ENCODE assay signal across 8 mouse cellular contexts in the genomic region with DNA sequence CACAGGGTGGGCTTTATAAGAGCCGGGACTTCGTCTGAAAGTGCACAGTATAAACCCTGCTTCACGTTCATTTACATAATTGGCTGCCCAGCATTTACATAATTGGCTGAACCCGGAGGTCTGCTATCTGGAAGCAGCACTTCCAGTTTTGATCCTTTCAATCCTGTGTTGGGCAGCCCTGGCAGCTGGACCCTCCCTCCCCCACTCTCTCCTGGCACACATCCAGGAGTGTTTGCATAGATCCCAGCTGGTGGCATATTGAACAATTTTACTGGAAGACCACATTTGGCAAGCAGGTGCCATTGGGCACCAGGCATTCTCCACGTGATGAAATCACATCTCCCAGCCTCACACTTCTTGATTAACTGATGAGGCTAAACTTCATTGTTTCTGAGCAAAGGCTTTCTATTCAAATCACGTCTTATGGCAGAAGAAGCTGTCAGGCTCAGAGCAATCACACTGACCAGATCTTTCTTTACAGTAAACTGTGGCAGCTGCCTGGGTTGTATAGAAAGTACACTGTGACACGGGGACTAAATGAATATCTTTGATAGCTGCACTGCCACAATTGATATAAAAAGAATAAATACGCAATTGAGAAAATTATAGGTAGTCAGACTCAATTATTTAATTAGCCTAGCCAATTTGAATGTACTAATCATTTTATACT. TPM values are rescaled to one million over a fixed set of nuclear protein-coding genes. Genes with fewer than 3 reads are reported as not detected.
DNase-seq lines count a peak whose midpoint lies in the region; ATAC-seq and TF ChIP-seq lines count a peak whose summit lies in the region.

No protein-coding gene starts in this region.

- H3K27ac ChIP-seq in forebrain, embryonic 11.5 days (ENCODE audit: low read depth, low read length) = peak overlapping the region; percentile 88
- no peak overlapping the region for H3K27ac ChIP-seq in kidney, adult 2 months (ENCODE audit: insufficient read depth, low read depth, low read length)

- ATAC-seq in forebrain, embryonic 11.5 days (replicated peaks; ENCODE audit: low FRiP score) = peak; percentile 98
- ATAC-seq in erythroid progenitor cell, adult 5-6 weeks (replicated peaks; ENCODE audit: low FRiP score, poor library complexity, severe bottlenecking) = no peak

- H3K9me3 ChIP-seq in forebrain, embryonic 11.5 days (ENCODE audit: control insufficient read depth, low read length) = no peaks in the 10 kb centered on the region

- peaks cover 4% of the 10 kb centered on the region; the same call in 1 of the 2 replicates for H3K4me1 ChIP-seq in forebrain, embryonic 11.5 days (replicated peaks; ENCODE audit: control insufficient read depth, insufficient read depth, low read length)
- H3K4me1 ChIP-seq in kidney, adult 2 months (ENCODE audit: control insufficient read depth, insufficient read depth, low read length) = peaks cover 3% of the 10 kb centered on the region; the same call in 1 of the 2 replicates

- H3K4me3 ChIP-seq in forebrain, embryonic 11.5 days (ENCODE audit: low read depth, low read length) = no peak overlapping the region
- peak overlapping the region; percentile 8; the same call in 1 of the 2 replicates for H3K4me3 ChIP-seq in kidney, adult 2 months (ENCODE audit: insufficient read depth, low read depth, low read length)

- no peak for TF ChIP-seq CTCF in kidney, adult 2 months (conservative IDR thresholded peaks at IDR 0.05; ENCODE audit: insufficient read depth, insufficient read length, low read depth, low read length)

- WGBS in forebrain, embryonic 11.5 days = 13% methylated on average over 8 of the region's 8 CpGs
- 31% methylated on average over 8 of the region's 8 CpGs for WGBS in kidney, adult 2 months

- intact Hi-C loops in left cerebral cortex, postnatal 14 days (cut with DNase I) = no loop called here

- peak overlapping the region; percentile 19; the same call in 1 of the 2 replicates for H3K4me2 ChIP-seq in forebrain, embryonic 11.5 days (ENCODE audit: low read depth, low read length, severe bottlenecking)

- DNase-seq in adrenal gland, postnatal 14 days = peak; percentile 15
- DNase-seq in adrenal gland, postnatal 4 days (ENCODE audit: low spot score in 2 of 2) = no peak
- peak; percentile 94 for DNase-seq in Muller cell, postnatal 12 days (ENCODE audit: inconsistent ontology term)
- peak; percentile 95 for DNase-seq in forebrain, embryonic 11.5 days (ENCODE audit: low spot score)
- peak; percentile 44 for DNase-seq in kidney, adult 2 months
- DNase-seq in left cerebral cortex, postnatal 14 days (ENCODE audit: low spot score in 2 of 2) = peak; percentile 68
- DNase-seq in right cerebral cortex, postnatal 10 days (ENCODE audit: low spot score in 2 of 2) = peak; percentile 84 to 90

- no peak overlapping the region for H3K9ac ChIP-seq in forebrain, embryonic 11.5 days (ENCODE audit: low read length)

- H3K27me3 ChIP-seq in forebrain, embryonic 11.5 days (ENCODE audit: control insufficient read depth, insufficient read depth, low read length) = no peaks in the 10 kb centered on the region
- H3K27me3 ChIP-seq in kidney, adult 2 months (replicated peaks; ENCODE audit: control insufficient read depth, insufficient read depth, low read length) = no peaks in the 10 kb centered on the region

- no peak for TF ChIP-seq POLR2A in kidney, adult 2 months (IDR thresholded peaks at IDR 0.05; ENCODE audit: low read depth, low read length)

- H3K36me3 ChIP-seq in forebrain, embryonic 11.5 days (ENCODE audit: control insufficient read depth, insufficient read depth, low read length) = no peaks in the 10 kb centered on the region
- H3K36me3 ChIP-seq in kidney, adult 2 months (ENCODE audit: control insufficient read depth, insufficient read depth, low read length) = no peaks in the 10 kb centered on the region

RNA-seq across cellular contexts. Expression of a gene that starts 48.0 kb away (rescaled TPM):
- 54.6 and 56.0 TPM in 2 replicates for total RNA-seq in adrenal gland, postnatal 14 days (2021)
- 10 to 100 TPM; 42.6 to 49.3 TPM for total RNA-seq in adrenal gland, postnatal 4 days (2021)
- polyA plus RNA-seq in forebrain, embryonic 11.5 days (2014; fragmentation: Nextera tagmentation; extraction: Ambion mirVana) = 24.0 and 25.9 TPM in 2 replicates
- polyA plus RNA-seq in kidney, adult 2 months (2012; rRNA removed) = 40.2 and 51.3 TPM in 2 replicates
- 10 to 100 TPM; 32.9 to 33.5 TPM for total RNA-seq in left cerebral cortex, postnatal 14 days (2021)
- 58.3 and 68.8 TPM in 2 replicates for total RNA-seq in erythroid progenitor cell, adult 5-6 weeks (2015; ENCODE audit: low replicate concordance)
- total RNA-seq in erythroid progenitor cell, adult 5-6 weeks (2017; ENCODE audit: low replicate concordance) = 30.8 and 40.6 TPM in 2 replicates

RNA-seq across cellular contexts. Expression of a gene that starts 48.5 kb away (rescaled TPM):
- 19.2 and 20.9 TPM in 2 replicates for total RNA-seq in adrenal gland, postnatal 14 days (2021)
- total RNA-seq in adrenal gland, postnatal 4 days (2021) = 10 to 100 TPM; 20.5 to 22.2 TPM
- polyA plus RNA-seq in forebrain, embryonic 11.5 days (2014; fragmentation: Nextera tagmentation; extraction: Ambion mirVana) = 1.1 and 2.3 TPM in 2 replicates
- polyA plus RNA-seq in kidney, adult 2 months (2012; rRNA removed) = 16.6 and 18.7 TPM in 2 replicates
- 10 to 100 TPM in 1 of 2 experiments, 1 to 10 TPM in 1; 9.2 to 10.7 TPM for total RNA-seq in left cerebral cortex, postnatal 14 days (2021)
- total RNA-seq in erythroid progenitor cell, adult 5-6 weeks (2015; ENCODE audit: low replicate concordance) = 1.1 and 1.3 TPM in 2 replicates
- 4.0 and 6.0 TPM in 2 replicates for total RNA-seq in erythroid progenitor cell, adult 5-6 weeks (2017; ENCODE audit: low replicate concordance)

Comparison
In these comparisons a context has a peak if more than half of its experiments do, and no peak if none do; other contexts are left out.
1. DNase-seq: peak in adrenal gland, postnatal 14 days (single experiment), Muller cell, postnatal 12 days (single experiment), forebrain, embryonic 11.5 days (single experiment), kidney, adult 2 months (single experiment), left cerebral cortex, postnatal 14 days (2 of 2) and right cerebral cortex, postnatal 10 days (2 of 2); none in adrenal gland, postnatal 4 days (0 of 2).